Mouse (Mus musculus) spleen, adult 2 months (tissue): ENCODE data around the gene Haus6.

Experiments used
- CTCF ChIP-seq: fragments of 200-500 bp; IDR thresholded peaks from 2 replicates; pipeline ENCODE4 v1.5.1; 2011; ENCODE audit warnings: mild to moderate bottlenecking, inconsistent platforms; ENCODE audit not compliant: insufficient read depth, insufficient read length, insufficient replicate concordance; ENCODE audit errors: extremely low read depth
- POLR2A ChIP-seq: fragments of 200-500 bp; IDR thresholded peaks from 2 replicates; pipeline ENCODE4 v1.6.1; 2011; ENCODE audit warnings: low read depth, low read length, inconsistent platforms

DNA sequence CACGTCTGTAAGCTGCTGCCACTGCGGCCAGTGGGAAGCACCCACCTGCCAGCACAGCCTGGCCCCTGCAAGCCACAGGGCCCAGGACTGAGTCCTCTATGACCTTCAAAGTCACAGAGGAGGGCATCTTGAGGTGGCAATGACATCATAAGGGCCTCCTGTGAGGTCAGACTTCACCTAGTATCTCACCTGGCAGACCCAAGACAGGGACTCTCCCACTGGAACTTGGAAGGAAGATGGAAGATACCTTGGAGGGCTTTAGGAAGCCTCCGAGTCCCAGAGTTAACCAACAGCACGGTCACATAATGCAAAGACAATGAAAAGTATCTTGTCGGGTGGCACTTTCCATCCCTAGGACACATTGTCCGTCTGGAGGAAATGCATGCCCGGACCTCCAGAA is 53.6 kb downstream of the Haus6 start, which contains the start of gene Saxo1:
- no peak for TF ChIP-seq CTCF
- TF ChIP-seq POLR2A, result no peak
